In genomic region chr2:156543804-156544203, GRCm38 (mm10) we compare ENCODE assay signal across 25 mouse cellular contexts.
"Had no signal": no experiment of that assay in that cellular context is flagged by ENCODE, and none has a peak within 500 bp of the region (broad histone marks: within the 10 kb centered on the region; RNA-seq: fewer than 3 reads in every experiment).

No protein-coding gene starts in this region.

- H3K4me2 ChIP-seq: embryonic facial prominence, embryonic 12.5 days; embryonic facial prominence, embryonic 13.5 days; embryonic facial prominence, embryonic 15.5 days; forebrain, embryonic 12.5 days; forebrain, embryonic 13.5 days; forebrain, embryonic 15.5 days; heart, embryonic 11.5 days had no signal

- H3K27ac ChIP-seq: embryonic facial prominence, embryonic 10.5 days; embryonic facial prominence, embryonic 12.5 days; embryonic facial prominence, embryonic 13.5 days; embryonic facial prominence, embryonic 15.5 days; forebrain, embryonic 10.5 days; forebrain, embryonic 12.5 days; forebrain, embryonic 13.5 days; forebrain, embryonic 15.5 days; gastrocnemius, adult 2 months; heart, adult 2 months; heart, embryonic 10.5 days had no signal

- H3K27me3 ChIP-seq: embryonic facial prominence, embryonic 12.5 days; embryonic facial prominence, embryonic 13.5 days; embryonic facial prominence, embryonic 15.5 days; forebrain, embryonic 13.5 days; forebrain, embryonic 15.5 days had no signal

- H3K4me3 ChIP-seq: embryonic facial prominence, embryonic 10.5 days; embryonic facial prominence, embryonic 12.5 days; embryonic facial prominence, embryonic 13.5 days; embryonic facial prominence, embryonic 15.5 days; erythroblast, embryonic 14.5 days; forebrain, embryonic 10.5 days; forebrain, embryonic 12.5 days; forebrain, embryonic 13.5 days; forebrain, embryonic 15.5 days; gastrocnemius, adult 2 months; heart, adult 2 months; heart, embryonic 10.5 days had no signal

- H3K9ac ChIP-seq: embryonic facial prominence, embryonic 12.5 days; embryonic facial prominence, embryonic 13.5 days; embryonic facial prominence, embryonic 15.5 days; forebrain, embryonic 12.5 days; forebrain, embryonic 13.5 days; forebrain, embryonic 15.5 days; forebrain, postnatal 0 days had no signal

- H3K36me3 ChIP-seq: forebrain, embryonic 10.5 days; heart, embryonic 10.5 days had no signal

- DNase-seq: cerebellum, adult 9-11 months; cerebellum, postnatal 10 days; cerebellum, postnatal 14 days; cerebellum, postnatal 25 days; cerebellum, postnatal 36 days; embryo, embryonic 11 days; forebrain, postnatal 0 days; gastrocnemius, adult 2 months; gastrocnemius, postnatal 10 days; gastrocnemius, postnatal 14 days; gastrocnemius, postnatal 25 days; heart, adult 11 months; heart, adult 18-20 months; heart, adult 2 months had no signal

- H3K9me3 ChIP-seq: embryonic facial prominence, embryonic 10.5 days; embryonic facial prominence, embryonic 12.5 days; embryonic facial prominence, embryonic 13.5 days; embryonic facial prominence, embryonic 15.5 days; forebrain, embryonic 10.5 days; forebrain, embryonic 12.5 days; forebrain, embryonic 13.5 days; forebrain, embryonic 15.5 days; heart, embryonic 10.5 days had no signal
